Mouse (Mus musculus) kidney, embryonic 15.5 days (tissue): ENCODE data around the gene Slc38a8. TPM values are rescaled to one million over a fixed set of nuclear protein-coding genes. Genes with fewer than 3 reads are reported as not detected.

ENCODE experiments used
- ATAC-seq: fragments of 200-750 bp; cut with Nextera tagmentation; replicated peaks from 2 replicates; pipeline ENCODE4 v1.8.0; 2017; ENCODE audit warnings: moderate TSS enrichment; ENCODE audit not compliant: low FRiP score
- H3K27ac ChIP-seq: fragments of 300-500 bp; sonication (generic); 2 replicates; pipeline ENCODE4 v1.5.1; 2015; ENCODE audit warnings: mild to moderate bottlenecking, inconsistent platforms
- H3K27me3 ChIP-seq: fragments of 300-500 bp; sonication (generic); 2 replicates; pipeline ENCODE4 v1.6.1; 2015; ENCODE audit warnings: inconsistent platforms
- H3K36me3 ChIP-seq: fragments of 300-500 bp; sonication (generic); 2 replicates; pipeline ENCODE4 v1.6.1; 2015; ENCODE audit warnings: inconsistent platforms
- H3K4me1 ChIP-seq: fragments of 300-500 bp; sonication (generic); 2 replicates; pipeline ENCODE4 v1.6.1; 2015; ENCODE audit warnings: inconsistent platforms
- H3K4me2 ChIP-seq: fragments of 300-500 bp; sonication (generic); 2 replicates; pipeline ENCODE4 v1.6.1; 2015; ENCODE audit warnings: moderate library complexity, mild to moderate bottlenecking, inconsistent platforms
- H3K4me3 ChIP-seq: fragments of 300-500 bp; sonication (generic); replicated peaks from 2 replicates; pipeline ENCODE4 v1.5.1; 2015; ENCODE audit warnings: mild to moderate bottlenecking, inconsistent platforms
- H3K9ac ChIP-seq: fragments of 300-500 bp; sonication (generic); 2 replicates; pipeline ENCODE4 v1.6.1; 2015; ENCODE audit warnings: mild to moderate bottlenecking, inconsistent platforms
- H3K9me3 ChIP-seq: fragments of 300-500 bp; sonication (generic); replicated peaks from 2 replicates; pipeline ENCODE4 v1.6.1; 2016; ENCODE audit warnings: inconsistent platforms
- WGBS: fragments of 180-500 bp; shearing (Covaris S2); methylation state at CpG from one replicate; pipeline ENCODE4 v1.1.7; 2015; ENCODE audit warnings: mixed read lengths; 5-methylcytosine and 5-hydroxymethylcytosine counted together
- polyA plus RNA-seq: library from polyadenylated mRNA; unstranded; fragments of >200 nt; fragmentation: Nextera tagmentation; extraction: Ambion mirVana; gene quantifications from 2 replicates; pipeline ENCODE4 v1.2.1, GENCODE M21; 2015

Gene Slc38a8
- polyA plus RNA-seq, 1 experiment from 2014 or later: not detected

- Histone ChIP-seq H3K9me3 (no peaks in the 10 kb centered on the region), H3K4me2 (no peak overlapping the region), H3K27me3 (no peaks in the 10 kb centered on the region), H3K36me3 (no peaks in the 10 kb centered on the region), H3K27ac (no peak overlapping the region), H3K9ac (no peak overlapping the region), H3K4me1 (no peaks in the 10 kb centered on the region), H3K4me3 (no peak overlapping the region)
- no peak for ATAC-seq
- 81% methylated on average over 11 of the region's 11 CpGs for WGBS
These were observed 17.2 kb downstream of the Slc38a8 start for GRCm38 (mm10) chr8:119484145-119484896.

DNA sequence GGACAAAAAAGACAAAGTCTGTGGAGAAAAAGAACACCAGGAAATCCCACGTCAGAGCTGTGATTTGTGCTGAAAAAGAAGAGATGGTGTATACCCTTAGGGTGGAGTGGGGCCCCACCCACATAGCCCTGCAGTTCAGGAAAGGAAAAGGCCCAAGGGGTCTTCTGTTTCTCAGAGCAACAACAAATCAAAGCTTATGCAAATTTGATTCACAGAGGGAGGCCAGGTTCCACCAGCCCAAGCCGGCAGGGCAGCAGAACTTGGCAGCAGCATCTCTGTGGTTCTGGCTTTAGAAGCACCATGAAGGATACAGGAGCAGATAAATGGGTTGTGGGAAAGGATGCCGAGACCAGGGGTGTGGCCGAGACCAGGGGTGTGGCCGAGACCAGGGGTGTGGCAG is 22.8 kb downstream of the Slc38a8 start:
- 24% methylated on average over 5 of the region's 5 CpGs for WGBS
- ATAC-seq: no peak
- Histone ChIP-seq H3K27ac (no peak overlapping the region), H3K4me1 (0 out of 2 replicates have a peak, but pooled peaks cover 6% of the 10 kb centered on the region), H3K4me2 (no peak overlapping the region), H3K4me3 (no peak overlapping the region), H3K27me3 (no peaks in the 10 kb centered on the region), H3K36me3 (no peaks in the 10 kb centered on the region), H3K9me3 (no peaks in the 10 kb centered on the region), H3K9ac (no peak overlapping the region)

- no peak overlapping the region for H3K9ac ChIP-seq
- H3K27me3 ChIP-seq: peaks cover 21% of the 10 kb centered on the region
- no peak overlapping the region for H3K4me2 ChIP-seq
- H3K27ac ChIP-seq: no peak overlapping the region
- H3K36me3 ChIP-seq: no peaks in the 10 kb centered on the region
- H3K4me3 ChIP-seq: no peak overlapping the region
- H3K4me1 ChIP-seq: peaks cover 33% of the 10 kb centered on the region
- ATAC-seq: no peak
- H3K9me3 ChIP-seq: no peaks in the 10 kb centered on the region
- 83% methylated on average over 8 of the region's 8 CpGs for WGBS
These were observed 33.4 kb downstream of the Slc38a8 start for GRCm38 (mm10) chr8:119468091-119468490.

DNA sequence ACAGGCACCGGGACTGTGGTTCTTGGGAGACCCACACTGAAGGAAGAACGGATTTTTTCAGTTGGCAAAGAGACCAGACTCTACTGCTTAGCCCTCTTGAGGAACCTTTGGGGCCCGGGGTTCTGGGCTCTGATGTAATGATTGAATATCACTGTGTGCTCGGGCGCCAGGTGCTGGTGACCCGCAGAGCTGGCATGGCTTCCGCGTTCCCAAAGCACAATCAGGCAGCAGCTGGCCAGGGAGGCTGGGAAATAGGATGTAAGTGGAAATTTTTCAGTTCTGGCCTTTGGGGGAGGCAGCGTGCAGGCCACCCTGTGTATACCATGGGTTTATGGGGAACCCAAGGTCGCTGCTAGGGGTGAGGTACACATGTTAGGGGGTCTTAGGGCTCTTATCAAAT is 34.7 kb downstream of the Slc38a8 start:
- peaks cover 33% of the 10 kb centered on the region for H3K4me1 ChIP-seq
- H3K27me3 ChIP-seq: peaks cover 21% of the 10 kb centered on the region
- no peaks in the 10 kb centered on the region for H3K9me3 ChIP-seq
- no peaks in the 10 kb centered on the region for H3K36me3 ChIP-seq
- no peak overlapping the region for H3K9ac ChIP-seq
- H3K4me2 ChIP-seq: no peak overlapping the region
- 0 out of 2 replicates have a peak overlapping the region, but pooled peaks have one; percentile 41 for H3K27ac ChIP-seq
- no peak for ATAC-seq
- H3K4me3 ChIP-seq: no peak overlapping the region
- 75% methylated on average over 10 of the region's 10 CpGs for WGBS

DNA sequence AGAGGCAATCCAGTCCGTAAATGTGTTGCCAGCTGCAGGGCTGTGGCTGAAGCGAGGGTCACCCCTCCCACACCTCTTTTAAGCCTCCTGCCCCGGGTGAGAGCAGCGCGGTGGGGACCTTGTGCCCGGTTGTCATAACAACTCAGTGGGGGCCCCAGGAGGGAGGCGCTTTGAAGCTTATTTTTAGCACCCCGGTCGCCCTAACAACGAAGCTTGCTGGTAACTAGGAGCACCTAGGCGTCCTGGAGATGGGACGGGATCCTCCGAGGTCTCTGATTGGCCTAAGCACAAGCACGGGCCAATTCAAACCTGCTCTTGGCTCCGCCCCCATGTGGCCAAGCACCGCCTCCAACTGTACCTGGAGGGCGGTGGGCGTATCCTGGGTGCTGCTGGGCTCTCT is 35.4 kb downstream of the Slc38a8 start:
- Histone ChIP-seq H3K9ac (no peak overlapping the region), H3K36me3 (no peaks in the 10 kb centered on the region), H3K4me1 (peaks cover 37% of the 10 kb centered on the region), H3K4me2 (peak overlapping the region; percentile 54), H3K4me3 (peak overlapping the region; percentile 19), H3K27ac (no peak overlapping the region), H3K9me3 (no peaks in the 10 kb centered on the region), H3K27me3 (peaks cover 21% of the 10 kb centered on the region)
- 1% methylated on average over 18 of the region's 18 CpGs for WGBS
- ATAC-seq: peak; percentile 82

GRCm38 (mm10) chr8:119463709-119464108 is 37.8 kb downstream of the Slc38a8 start:
- H3K9ac ChIP-seq: no peak overlapping the region
- H3K36me3 ChIP-seq: no peaks in the 10 kb centered on the region
- no peak overlapping the region for H3K4me3 ChIP-seq
- no peak overlapping the region for H3K4me2 ChIP-seq
- WGBS: 40% methylated on average over 7 of the region's 7 CpGs
- peaks cover 41% of the 10 kb centered on the region for H3K4me1 ChIP-seq
- 0 out of 2 replicates have a peak, but pooled peaks have one; percentile 2 for ATAC-seq
- H3K27ac ChIP-seq: no peak overlapping the region
- H3K27me3 ChIP-seq: peaks cover 25% of the 10 kb centered on the region
- H3K9me3 ChIP-seq: no peaks in the 10 kb centered on the region

DNA sequence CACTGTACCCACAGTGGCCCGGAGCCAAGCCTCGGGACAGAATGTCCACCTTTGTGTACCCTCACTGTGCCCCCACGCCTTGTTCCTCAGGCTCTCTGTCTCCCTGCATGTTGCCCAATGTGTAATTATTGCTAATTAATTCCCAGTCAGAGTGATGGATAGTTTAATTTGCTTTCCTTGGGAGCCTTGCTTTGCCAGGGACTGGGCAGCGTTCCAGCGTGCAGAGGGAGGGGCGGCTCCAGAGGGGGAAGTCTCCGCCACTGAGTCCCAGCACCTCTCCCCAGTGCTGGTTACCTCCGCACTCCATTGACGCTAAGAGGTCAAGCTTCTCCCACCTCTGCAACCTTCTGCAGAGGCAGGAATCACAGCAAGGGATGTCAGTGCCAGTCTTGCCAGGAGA is 40.1 kb downstream of the Slc38a8 start:
- Histone ChIP-seq H3K36me3 (no peaks in the 10 kb centered on the region), H3K9ac (no peak overlapping the region), H3K4me3 (no peak overlapping the region), H3K4me1 (peaks cover 36% of the 10 kb centered on the region), H3K27ac (no peak overlapping the region), H3K9me3 (no peaks in the 10 kb centered on the region), H3K4me2 (no peak overlapping the region), H3K27me3 (peaks cover 21% of the 10 kb centered on the region)
- no peak for ATAC-seq
- 55% methylated on average over 9 of the region's 9 CpGs for WGBS

DNA sequence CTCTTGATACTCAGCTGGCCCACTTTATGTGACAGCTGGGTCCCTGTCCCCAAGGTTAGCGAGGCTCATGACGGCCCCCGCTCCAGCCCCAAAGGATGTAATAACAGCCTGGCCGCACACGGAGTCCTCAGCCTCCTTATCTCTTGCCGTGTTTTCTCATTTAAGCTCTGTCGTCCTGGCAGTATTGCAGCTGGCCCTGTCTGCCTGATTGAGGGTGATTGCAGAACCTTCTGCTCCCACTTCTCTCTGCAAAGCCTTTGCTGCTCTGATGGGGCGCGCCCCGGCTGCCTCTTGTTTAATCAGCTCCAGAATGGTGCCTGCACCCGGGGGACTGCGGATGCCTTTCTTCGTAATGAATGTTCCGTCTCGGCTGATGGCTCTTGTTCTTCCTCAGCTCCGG is 41.8 kb downstream of the Slc38a8 start:
- H3K4me1 ChIP-seq: peaks cover 25% of the 10 kb centered on the region
- no peak overlapping the region for H3K9ac ChIP-seq
- WGBS: 31% methylated on average over 16 of the region's 16 CpGs
- no peak overlapping the region for H3K27ac ChIP-seq
- H3K27me3 ChIP-seq: peaks cover 7% of the 10 kb centered on the region; the same call in 1 of the 2 replicates
- H3K4me2 ChIP-seq: no peak overlapping the region
- no peaks in the 10 kb centered on the region for H3K36me3 ChIP-seq
- no peak overlapping the region for H3K4me3 ChIP-seq
- no peaks in the 10 kb centered on the region for H3K9me3 ChIP-seq
- ATAC-seq: no peak

- WGBS: 81% methylated on average over 5 of the region's 5 CpGs
- H3K4me3 ChIP-seq: no peak overlapping the region
These were observed 45.5 kb downstream of the Slc38a8 start for GRCm38 (mm10) chr8:119456045-119456444.

GRCm38 (mm10) chr8:119452919-119453318 is 48.6 kb downstream of the Slc38a8 start:
- Histone ChIP-seq H3K9ac (no peak overlapping the region), H3K4me3 (no peak overlapping the region), H3K27ac (no peak overlapping the region), H3K27me3 (peaks cover 24% of the 10 kb centered on the region), H3K9me3 (no peaks in the 10 kb centered on the region), H3K4me1 (peaks cover 6% of the 10 kb centered on the region; the same call in 1 of the 2 replicates), H3K4me2 (no peak overlapping the region), H3K36me3 (no peaks in the 10 kb centered on the region)
- 84% methylated on average over 5 of the region's 5 CpGs for WGBS
- ATAC-seq: no peak

More at GRCm38 (mm10) chr8:119456045-119456444, 45.5 kb downstream of the Slc38a8 start:
- no peak overlapping the region for H3K27ac ChIP-seq
- H3K9ac ChIP-seq: no peak overlapping the region
- 0 out of 2 replicates have a peak, but pooled peaks cover 4% of the 10 kb centered on the region for H3K27me3 ChIP-seq
- no peak overlapping the region for H3K4me2 ChIP-seq
- H3K9me3 ChIP-seq: no peaks in the 10 kb centered on the region
- no peak for ATAC-seq
- peaks cover 10% of the 10 kb centered on the region; the same call in 1 of the 2 replicates for H3K4me1 ChIP-seq
- no peaks in the 10 kb centered on the region for H3K36me3 ChIP-seq

GRCm38 (mm10) chr8:119451131-119451530 is 50.4 kb downstream of the Slc38a8 start:
- no peak overlapping the region for H3K4me3 ChIP-seq
- no peak overlapping the region for H3K27ac ChIP-seq
- 92% methylated on average over 4 of the region's 4 CpGs for WGBS
- no peak overlapping the region for H3K9ac ChIP-seq
- peaks cover 18% of the 10 kb centered on the region for H3K4me1 ChIP-seq
- H3K9me3 ChIP-seq: no peaks in the 10 kb centered on the region
- H3K4me2 ChIP-seq: no peak overlapping the region
- H3K27me3 ChIP-seq: peaks cover 34% of the 10 kb centered on the region
- ATAC-seq: no peak
- no peaks in the 10 kb centered on the region for H3K36me3 ChIP-seq

- Histone ChIP-seq H3K9ac (no peak overlapping the region), H3K4me1 (peaks cover 16% of the 10 kb centered on the region), H3K27me3 (peaks cover 42% of the 10 kb centered on the region), H3K27ac (no peak overlapping the region), H3K4me3 (no peak overlapping the region), H3K9me3 (no peaks in the 10 kb centered on the region), H3K36me3 (no peaks in the 10 kb centered on the region), H3K4me2 (no peak overlapping the region)
- no peak for ATAC-seq
- 82% methylated on average over 12 of the region's 12 CpGs for WGBS
These were observed 51.9 kb downstream of the Slc38a8 start for GRCm38 (mm10) chr8:119449627-119450026.
